Mouse (Mus musculus) C2C12 (cell line): ENCODE measurements around the gene Apobec3. TPM values are rescaled to one million over a fixed set of nuclear protein-coding genes. Genes with fewer than 3 reads are reported as not detected.
"Not testable (repeated sequence)": the region's sequence is repeated elsewhere in the genome, so short reads cannot be mapped to it uniquely, and the experiment has no call there.

Source experiments
- H3K27me3 ChIP-seq: one replicate; pipeline ENCODE4 v1.6.1; 2011; ENCODE audit not compliant: control insufficient read depth, insufficient read depth, insufficient read length
- H3K36me3 ChIP-seq: one replicate; pipeline ENCODE4 v1.6.1; 2011; ENCODE audit not compliant: control insufficient read depth, insufficient read depth
- H3K4me3 ChIP-seq: one replicate; pipeline ENCODE4 v1.5.1; 2011; ENCODE audit warnings: mild to moderate bottlenecking, control low read depth; ENCODE audit not compliant: poor library complexity, insufficient read depth, severe bottlenecking
- H3K79me2 ChIP-seq: one replicate; pipeline ENCODE4 v1.6.1; 2011; ENCODE audit not compliant: control insufficient read depth, insufficient read depth
- H3K79me3 ChIP-seq: one replicate; pipeline ENCODE4 v1.6.1; 2011; ENCODE audit warnings: low read depth, control low read depth
- H3ac ChIP-seq: one replicate; pipeline ENCODE3; 2011; ENCODE audit warnings: low read depth; ENCODE audit not compliant: control insufficient read depth, insufficient read length
- CEBPB ChIP-seq: IDR thresholded peaks from one replicate; pipeline ENCODE4 v1.6.1; 2011; ENCODE audit warnings: low read depth, mild to moderate bottlenecking, control low read depth, moderate library complexity
- CTCF ChIP-seq: IDR thresholded peaks from one replicate; pipeline ENCODE4 v1.5.1; 2011; ENCODE audit not compliant: control insufficient read depth, insufficient read depth, insufficient read length
- FOSL1 ChIP-seq: IDR thresholded peaks from one replicate; pipeline ENCODE4 v1.8.0; 2011; ENCODE audit warnings: mild to moderate bottlenecking, low read length; ENCODE audit not compliant: poor library complexity, insufficient read depth, severe bottlenecking
- MAX ChIP-seq: IDR thresholded peaks from one replicate; pipeline ENCODE4 v1.6.1; 2011; ENCODE audit warnings: mild to moderate bottlenecking, control low read depth
- MYOD1 ChIP-seq: IDR thresholded peaks from one replicate; pipeline ENCODE4 v1.6.1; 2011; ENCODE audit warnings: low read depth; ENCODE audit not compliant: control insufficient read depth, insufficient read length
- MYOG ChIP-seq: IDR thresholded peaks from one replicate; pipeline ENCODE4 v1.6.1; 2011; ENCODE audit not compliant: control insufficient read depth, insufficient read length; ENCODE audit errors: extremely low read depth
- USF1 ChIP-seq: IDR thresholded peaks from one replicate; pipeline ENCODE4 v1.6.1; 2011; ENCODE audit warnings: low read depth, mild to moderate bottlenecking, control low read depth, moderate library complexity
- polyA plus RNA-seq: library from polyadenylated mRNA; unstranded; fragments of >200 nt; fragmentation: generic; extraction: Trizol; gene quantifications from one replicate; pipeline ENCODE4 v1.2.1, GENCODE M21; 2012; ENCODE audit warnings: missing spikeins

Apobec3 gene
- polyA plus RNA-seq, 1 experiment = 24.0 TPM

DNA sequence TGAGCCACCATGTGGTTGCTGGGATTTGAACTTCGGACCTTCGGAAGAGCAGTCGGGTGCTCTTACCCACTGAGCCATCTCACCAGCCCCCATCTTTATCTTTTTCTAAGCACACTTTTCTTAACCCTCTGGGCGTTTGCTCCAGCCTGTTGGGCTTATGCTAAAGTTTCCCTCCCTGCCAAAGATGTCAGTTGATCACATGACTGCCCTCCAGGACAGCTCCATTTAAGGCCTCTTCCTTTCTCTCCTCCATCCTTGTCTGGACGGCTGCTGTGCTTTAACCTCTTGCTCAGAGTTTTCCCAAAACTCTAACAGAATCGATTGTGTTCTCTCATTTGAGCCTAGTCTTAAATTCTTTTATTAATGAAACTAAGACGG, 44.9 kb downstream of the Apobec3 start:
- no peaks in the 10 kb centered on the region for H3K27me3 ChIP-seq
- H3ac ChIP-seq = no peak overlapping the region
- TF ChIP-seq USF1 (peak; percentile 88), FOSL1 (no peak), CEBPB (no peak)
- H3K79me2 ChIP-seq = no peaks in the 10 kb centered on the region
- no peaks in the 10 kb centered on the region for H3K36me3 ChIP-seq
- no peak overlapping the region for H3K4me3 ChIP-seq
- H3K79me3 ChIP-seq = no peaks in the 10 kb centered on the region

DNA sequence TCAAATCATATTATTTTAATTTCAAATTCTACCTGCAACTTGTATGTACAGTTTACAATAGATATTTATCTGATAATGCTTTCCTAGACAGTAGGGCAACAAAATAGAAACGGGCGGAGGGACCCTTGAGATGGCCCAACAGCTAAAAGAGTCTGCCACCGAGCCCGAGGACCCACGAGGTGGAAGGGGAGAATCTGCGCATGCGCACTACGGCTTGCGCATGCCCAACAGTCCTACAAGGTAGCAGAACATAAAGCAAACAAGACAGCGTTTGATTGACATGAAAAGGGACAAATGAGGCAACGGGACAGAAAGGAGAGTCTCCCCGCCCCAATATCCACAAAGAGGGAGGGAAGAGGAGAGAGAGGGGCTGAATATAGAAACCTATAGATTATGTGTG, 47.6 kb downstream of the Apobec3 start:
- H3ac ChIP-seq = peak overlapping the region; percentile 7
- no peaks in the 10 kb centered on the region for H3K79me2 ChIP-seq
- no peaks in the 10 kb centered on the region for H3K36me3 ChIP-seq
- no peak overlapping the region for H3K4me3 ChIP-seq
- TF ChIP-seq FOSL1 (no peak), CEBPB (no peak), MYOD1 (no peak), USF1 (no peak), MAX (no peak), CTCF (no peak), MYOG (no peak)
- no peaks in the 10 kb centered on the region for H3K27me3 ChIP-seq
- no peaks in the 10 kb centered on the region for H3K79me3 ChIP-seq

DNA sequence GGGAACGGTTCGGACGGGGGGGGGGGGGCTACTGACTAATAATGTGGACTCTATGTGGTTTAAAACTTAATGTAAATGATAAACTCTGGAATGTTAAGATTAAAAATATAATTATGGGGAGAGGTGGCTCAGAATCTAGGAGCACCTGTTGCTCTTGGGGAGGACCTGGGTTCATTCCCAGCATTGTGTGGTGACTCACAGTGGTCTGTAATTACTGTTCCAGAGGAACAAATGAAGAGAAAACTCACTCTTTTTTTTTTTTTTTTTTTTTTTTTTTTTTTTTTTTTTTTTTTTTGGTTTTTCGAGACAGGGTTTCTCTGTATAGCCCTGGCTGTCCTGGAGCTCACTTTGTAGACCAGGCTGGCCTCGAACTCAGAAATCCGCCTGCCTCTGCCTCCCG, 48.0 kb downstream of the Apobec3 start:
- H3K79me2 ChIP-seq, H3ac ChIP-seq, H3K79me3 ChIP-seq, H3K36me3 ChIP-seq, H3K27me3 ChIP-seq, H3K4me3 ChIP-seq: not testable (repeated sequence)
- TF ChIP-seq MYOD1 (peak; percentile 87), FOSL1 (peak; percentile 28)

DNA sequence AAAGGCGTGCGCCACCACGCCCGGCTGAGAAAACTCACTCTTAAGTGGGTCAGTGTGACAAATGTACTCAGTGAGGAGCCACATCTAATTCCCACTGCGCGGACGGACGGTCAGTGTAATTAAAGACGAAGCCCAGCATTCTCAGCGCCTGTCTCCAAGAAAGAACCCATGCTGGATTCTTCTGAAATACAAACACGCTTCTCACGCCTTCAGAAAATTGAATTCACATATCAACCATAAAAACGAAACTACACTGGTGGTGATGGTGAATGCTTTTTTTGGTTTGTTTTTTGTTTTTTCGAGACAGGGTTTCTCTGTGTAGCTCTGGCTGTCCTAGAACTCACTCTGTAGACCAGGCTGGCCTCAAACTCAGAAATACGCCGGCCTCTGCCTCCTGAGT, 48.5 kb downstream of the Apobec3 start:
- Histone ChIP-seq H3K27me3 (no peaks in the 10 kb centered on the region), H3K4me3 (no peak overlapping the region), H3K79me3 (no peaks in the 10 kb centered on the region), H3K79me2 (no peaks in the 10 kb centered on the region), H3K36me3 (no peaks in the 10 kb centered on the region), H3ac (no peak overlapping the region)
- TF ChIP-seq USF1 = no peak
- TF ChIP-seq MYOG = no peak
- TF ChIP-seq CEBPB = no peak
- TF ChIP-seq MAX = no peak
- TF ChIP-seq FOSL1 = no peak
- no peak for TF ChIP-seq MYOD1
- no peak for TF ChIP-seq CTCF

DNA sequence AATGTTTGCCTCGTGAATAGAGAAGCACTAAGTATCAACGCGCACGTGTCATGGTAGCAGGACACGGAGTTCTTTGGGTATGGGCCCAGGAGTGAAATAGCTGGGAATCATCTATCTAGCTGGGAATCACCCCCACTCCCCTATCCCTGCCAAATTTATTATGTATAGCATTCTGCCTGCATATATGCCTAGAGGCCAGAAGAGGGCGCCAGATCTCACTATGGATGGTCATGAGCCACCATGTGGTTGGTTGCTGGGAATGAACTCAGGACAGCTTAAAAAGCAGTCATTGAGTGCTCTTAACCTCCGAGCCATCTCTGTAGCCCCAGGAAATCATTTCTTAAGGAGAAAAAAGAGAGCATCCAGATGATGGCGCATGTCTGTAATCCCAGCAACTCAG, 49.5 kb downstream of the Apobec3 start:
- no peak overlapping the region for H3K4me3 ChIP-seq
- H3K79me2 ChIP-seq = no peaks in the 10 kb centered on the region
- TF ChIP-seq FOSL1 (no peak), CTCF (peak; percentile 69), CEBPB (no peak), MYOG (no peak), MAX (peak; percentile 80), MYOD1 (no peak), USF1 (no peak)
- no peaks in the 10 kb centered on the region for H3K36me3 ChIP-seq
- H3K79me3 ChIP-seq = no peaks in the 10 kb centered on the region
- H3K27me3 ChIP-seq = no peaks in the 10 kb centered on the region
- H3ac ChIP-seq = no peak overlapping the region

DNA sequence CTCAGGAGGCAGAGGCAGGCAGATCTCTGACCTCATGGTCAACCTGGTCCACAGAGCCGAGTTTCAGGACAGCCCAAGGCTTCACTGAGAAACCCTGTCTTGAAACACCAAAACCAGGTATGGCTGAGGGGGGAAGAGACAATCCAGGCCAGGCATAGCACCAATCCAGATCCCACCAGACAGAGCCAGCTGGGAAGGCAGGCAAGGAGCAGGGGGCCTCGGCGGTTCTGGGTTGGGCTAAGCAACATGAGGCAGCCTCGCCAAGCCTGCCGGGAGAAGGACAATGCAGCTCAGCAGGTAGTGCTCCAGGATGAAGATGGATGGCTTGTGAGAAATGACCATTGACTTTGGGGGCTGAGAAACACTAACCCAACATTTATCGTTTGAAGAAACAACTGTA, 51.1 kb downstream of the Apobec3 start:
- H3K36me3 ChIP-seq = no peaks in the 10 kb centered on the region
- H3K79me2 ChIP-seq = no peaks in the 10 kb centered on the region
- H3K27me3 ChIP-seq = no peaks in the 10 kb centered on the region
- no peak overlapping the region for H3ac ChIP-seq
- H3K79me3 ChIP-seq = no peaks in the 10 kb centered on the region
- TF ChIP-seq CEBPB (no peak), MYOG (no peak), USF1 (no peak), MYOD1 (no peak)
- no peak overlapping the region for H3K4me3 ChIP-seq
